Mouse (Mus musculus) heart, embryonic 14.5 days (tissue): ENCODE measurements around the gene Ulk4. TPM values are rescaled to one million over a fixed set of nuclear protein-coding genes. Genes with fewer than 3 reads are reported as not detected.

Experiments
- ATAC-seq: fragments of 200-750 bp; cut with Nextera tagmentation; 2 replicates; pipeline ENCODE4 v1.8.0; 2017; ENCODE audit warnings: low read depth, moderate TSS enrichment; ENCODE audit not compliant: insufficient number of reproducible peaks, insufficient read depth, low FRiP score
- H3K27ac ChIP-seq, 2 experiments: fragments of 200-500 bp in 1 of 2; fragments of 300-500 bp in 1 of 2; sonication (generic) in 1 of 2; replicated peaks in 1 of 2; 2 replicates each; pipeline ENCODE4 v1.5.1; 2012 to 2014; ENCODE audit warnings: low read depth in 2 of 2, low read length in 2 of 2, control low read depth in 1 of 2, mild to moderate bottlenecking in 1 of 2, mixed read lengths in 1 of 2; ENCODE audit not compliant: control insufficient read depth in 1 of 2, insufficient read depth in 1 of 2
- H3K27me3 ChIP-seq: fragments of 300-500 bp; sonication (generic); 2 replicates; pipeline ENCODE4 v1.6.1; 2014; ENCODE audit warnings: mild to moderate bottlenecking, low read length, control low read depth; ENCODE audit not compliant: control insufficient read depth, insufficient read depth
- H3K36me3 ChIP-seq: fragments of 300-500 bp; sonication (generic); 2 replicates; pipeline ENCODE4 v1.6.1; 2014; ENCODE audit warnings: mild to moderate bottlenecking, control low read depth, low read length, mixed read lengths; ENCODE audit not compliant: control insufficient read depth, insufficient read depth
- H3K4me1 ChIP-seq, 2 experiments: fragments of 200-500 bp in 1 of 2; fragments of 300-500 bp in 1 of 2; sonication (generic) in 1 of 2; 2 replicates each; pipeline ENCODE4 v1.6.1; 2012 to 2014; ENCODE audit warnings: low read length in 2 of 2, control low read depth in 1 of 2, mixed read lengths in 1 of 2; ENCODE audit not compliant: control insufficient read depth in 2 of 2, insufficient read depth in 2 of 2
- H3K4me2 ChIP-seq: fragments of 300-500 bp; sonication (generic); 2 replicates; pipeline ENCODE4 v1.6.1; 2014; ENCODE audit warnings: mild to moderate bottlenecking, low read length
- H3K4me3 ChIP-seq, 2 experiments: fragments of 200-500 bp in 1 of 2; fragments of 300-500 bp in 1 of 2; sonication (generic) in 1 of 2; 2 replicates each; pipeline ENCODE4 v1.5.1; 2012 to 2014; ENCODE audit warnings: low read length in 2 of 2, mild to moderate bottlenecking in 2 of 2, control low read depth in 1 of 2, low read depth in 1 of 2, moderate library complexity in 1 of 2; ENCODE audit not compliant: control insufficient read depth in 1 of 2, insufficient read depth in 1 of 2
- H3K9ac ChIP-seq: fragments of 300-500 bp; sonication (generic); 2 replicates; pipeline ENCODE4 v1.6.1; 2014; ENCODE audit warnings: mild to moderate bottlenecking, low read length
- H3K9me3 ChIP-seq: fragments of 300-500 bp; sonication (generic); 2 replicates; pipeline ENCODE4 v1.6.1; 2016; ENCODE audit warnings: low read length, control low read depth; ENCODE audit not compliant: control insufficient read depth
- WGBS: fragments of 180-500 bp; shearing (Covaris S2); extraction: QIAGEN DNeasy Blood & Tissue Kit; methylation state at CpG from one replicate; pipeline ENCODE4 v1.1.7; 2014; 5-methylcytosine and 5-hydroxymethylcytosine counted together
- polyA plus RNA-seq: library from polyadenylated mRNA; unstranded; fragments of >200 nt; fragmentation: Nextera tagmentation; extraction: Ambion mirVana; gene quantifications from 2 replicates; pipeline ENCODE4 v1.2.1, GENCODE M21; 2014

The Ulk4 gene
- polyA plus RNA-seq: 87.5 and 95.4 TPM in 2 replicates

GRCm38 (mm10) chr9:121277118-121278060, at the start of gene Ulk4:
Gene Ulk4, minus strand, starts transcription at chr9:121277197.
- peak within 1 kb of the TSS; percentile 52 to 74; a peak in 3 of 4 replicates for H3K27ac ChIP-seq
- peaks cover 3% of the 10 kb centered on the region; the same call in 1 of the 2 replicates for H3K9me3 ChIP-seq
- peak within 1 kb of the TSS; percentile 78 for H3K9ac ChIP-seq
- H3K27me3 ChIP-seq: no peaks in the 10 kb centered on the region
- H3K4me1 ChIP-seq: peaks cover 2 to 7% of the 10 kb centered on the region in 2 experiments; a peak in 2 of 4 replicates
- under 1% methylated on average over 59 of the region's 59 CpGs for WGBS
- peak; percentile 93 for ATAC-seq
- peak within 1 kb of the TSS; percentile 90 for H3K4me2 ChIP-seq
- no peaks in the 10 kb centered on the region for H3K36me3 ChIP-seq
- peak within 1 kb of the TSS; percentile 72 to 76 for H3K4me3 ChIP-seq

GRCm38 (mm10) chr9:121322034-121322433, 45.0 kb upstream of the Ulk4 start:
- Histone ChIP-seq H3K9ac (no peak overlapping the region), H3K27ac (peak overlapping the region; percentile 9 to 26; a peak in 3 of 4 replicates), H3K36me3 (peaks cover 11% of the 10 kb centered on the region; the same call in 1 of the 2 replicates), H3K27me3 (no peaks in the 10 kb centered on the region), H3K4me3 (no peak overlapping the region), H3K9me3 (no peaks in the 10 kb centered on the region), H3K4me2 (no peak overlapping the region), H3K4me1 (peaks cover 16 to 31% of the 10 kb centered on the region in 2 experiments)
- no peak for ATAC-seq
- WGBS: 60% methylated on average over 14 of the region's 14 CpGs

- H3K27ac ChIP-seq: 0 out of 4 replicates have a peak overlapping the region, but pooled peaks of 1 of the 2 experiments have one; percentile 41
- no peak for ATAC-seq
Observed at GRCm38 (mm10) chr9:121321118-121321517, 44.1 kb upstream of the Ulk4 start.

DNA sequence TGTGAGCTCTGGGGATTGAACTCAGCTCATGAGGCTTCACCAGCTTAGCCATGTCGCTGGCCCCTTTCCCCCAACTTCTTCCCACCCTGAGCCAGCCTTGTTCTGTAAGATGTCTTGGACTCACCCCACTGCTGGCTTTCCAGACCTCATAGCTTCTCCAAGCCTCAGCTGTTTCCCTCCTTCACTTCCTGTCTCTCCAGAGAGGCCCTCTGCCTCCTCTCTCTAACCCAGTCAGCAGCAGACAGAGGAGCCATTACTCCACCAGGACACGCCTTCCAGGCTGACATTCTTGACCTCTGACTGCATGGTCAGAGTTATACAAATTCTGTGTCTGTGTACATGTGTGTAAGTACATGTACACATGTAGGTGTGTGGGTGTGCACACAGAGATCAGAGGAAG, 43.4 kb upstream of the Ulk4 start:
- H3K9me3 ChIP-seq: no peaks in the 10 kb centered on the region
- no peaks in the 10 kb centered on the region for H3K27me3 ChIP-seq
- peaks cover 11% of the 10 kb centered on the region; the same call in 1 of the 2 replicates for H3K36me3 ChIP-seq
- no peak overlapping the region for H3K4me3 ChIP-seq
- no peak overlapping the region for H3K4me2 ChIP-seq
- ATAC-seq: no peak
- WGBS: 63% methylated on average over 2 of the region's 2 CpGs
- peak overlapping the region in 1 of 2 experiments; percentile 3; a peak in 1 of 4 replicates for H3K27ac ChIP-seq
- H3K9ac ChIP-seq: no peak overlapping the region
- H3K4me1 ChIP-seq: peaks cover 28 to 47% of the 10 kb centered on the region in 2 experiments

More at GRCm38 (mm10) chr9:121321118-121321517, 44.1 kb upstream of the Ulk4 start:
- Histone ChIP-seq H3K9ac (no peak overlapping the region), H3K4me1 (peaks cover 23 to 40% of the 10 kb centered on the region in 2 experiments), H3K9me3 (no peaks in the 10 kb centered on the region), H3K27me3 (no peaks in the 10 kb centered on the region), H3K4me3 (no peak overlapping the region), H3K36me3 (peaks cover 11% of the 10 kb centered on the region; the same call in 1 of the 2 replicates), H3K4me2 (no peak overlapping the region)
- 85% methylated on average over 2 of the region's 2 CpGs for WGBS

DNA sequence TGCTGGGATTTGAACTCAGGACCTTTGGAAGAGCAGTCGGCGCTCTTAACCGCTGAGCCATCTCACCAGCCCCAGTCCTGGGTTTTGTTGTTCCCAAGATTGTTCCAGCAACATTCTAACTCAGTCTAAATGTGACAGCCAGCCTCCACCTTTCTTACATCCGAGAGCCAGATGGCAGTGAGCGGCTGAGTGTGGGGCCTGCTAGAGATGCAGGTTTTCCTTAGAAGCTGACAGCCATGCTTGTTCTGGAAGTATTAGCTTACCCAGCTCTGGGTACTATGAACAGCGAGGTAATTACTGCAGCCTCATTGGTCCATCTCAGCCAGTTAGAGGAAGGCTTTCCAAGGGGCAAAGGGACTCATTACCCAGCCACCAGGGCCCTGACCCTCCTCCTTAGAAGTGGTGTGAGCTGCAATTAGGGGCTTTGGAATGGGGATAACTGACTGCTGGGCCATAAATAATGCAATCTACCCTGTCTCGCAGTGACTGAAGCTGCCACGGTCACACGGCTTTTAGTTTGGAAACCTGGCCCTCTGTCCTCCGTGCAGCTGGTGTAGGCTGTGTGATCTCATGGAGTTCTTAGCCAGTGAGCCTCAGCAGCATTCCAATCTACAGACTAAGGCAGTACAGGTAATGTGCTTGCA, 42.4 kb upstream of the Ulk4 start:
- peaks cover 35 to 56% of the 10 kb centered on the region in 2 experiments for H3K4me1 ChIP-seq
- H3K36me3 ChIP-seq: peaks cover 11% of the 10 kb centered on the region; the same call in 1 of the 2 replicates
- no peak for ATAC-seq
- H3K4me3 ChIP-seq: no peak overlapping the region
- H3K9ac ChIP-seq: peak overlapping the region; percentile 7; the same call in 1 of the 2 replicates
- no peak overlapping the region for H3K4me2 ChIP-seq
- no peaks in the 10 kb centered on the region for H3K9me3 ChIP-seq
- WGBS: 77% methylated on average over 10 of the region's 10 CpGs
- H3K27me3 ChIP-seq: no peaks in the 10 kb centered on the region
- H3K27ac ChIP-seq: 0 out of 4 replicates have a peak overlapping the region, but pooled peaks of 1 of the 2 experiments have one; percentile 12

- no peaks in the 10 kb centered on the region for H3K27me3 ChIP-seq
- WGBS: 26% methylated on average over 12 of the region's 12 CpGs
- H3K4me3 ChIP-seq: no peak overlapping the region
- peaks cover 11% of the 10 kb centered on the region; the same call in 1 of the 2 replicates for H3K36me3 ChIP-seq
- H3K9ac ChIP-seq: peak overlapping the region; percentile 47
- peaks cover 49 to 78% of the 10 kb centered on the region in 2 experiments for H3K4me1 ChIP-seq
- H3K4me2 ChIP-seq: 0 out of 2 replicates have a peak overlapping the region, but pooled peaks have one; percentile 6
- no peak for ATAC-seq
- H3K9me3 ChIP-seq: no peaks in the 10 kb centered on the region
- peak overlapping the region; percentile 83 to 97 for H3K27ac ChIP-seq
Observed at GRCm38 (mm10) chr9:121316621-121317405, 39.8 kb upstream of the Ulk4 start.
